Mouse (Mus musculus): ENCODE data around the gene Palm2.

DNA sequence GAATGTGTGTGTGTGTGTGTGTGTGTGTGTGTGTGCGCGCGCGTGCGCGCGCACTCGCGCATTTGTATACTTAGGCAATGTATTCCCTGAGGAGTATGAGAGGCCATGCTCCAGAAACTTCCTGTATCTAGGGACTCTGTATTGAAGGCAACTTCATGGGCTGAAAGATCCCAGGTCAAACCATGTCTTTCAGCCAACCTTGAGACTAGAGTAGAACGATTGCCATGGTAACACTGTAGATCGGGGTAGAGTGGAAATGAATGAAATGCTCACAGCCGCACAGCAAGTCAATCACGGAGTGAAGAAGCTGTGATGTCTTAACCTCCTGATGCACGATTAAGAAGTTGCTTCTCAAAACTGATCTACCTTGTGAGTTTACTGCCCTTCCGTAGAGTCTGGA lies 89.4 kb downstream of the Palm2 start:
- TF ChIP-seq CTCF (IDR thresholded peaks at IDR 0.05; ENCODE audit: low read depth, low read length) (no peak), POLR2A (IDR thresholded peaks at IDR 0.05; ENCODE audit: borderline replicate concordance, low read depth, low read length) (no peak)
